Mouse (Mus musculus) liver, embryonic 13.5 days (tissue): Measurements from ENCODE around the gene Fahd1. TPM values are rescaled to one million over a fixed set of nuclear protein-coding genes. Genes with fewer than 3 reads are reported as not detected.

ENCODE experiments used
- ATAC-seq: fragments of 200-750 bp; cut with Nextera tagmentation; 2 replicates; pipeline ENCODE4 v1.8.0; 2017; ENCODE audit warnings: low read depth, mild to moderate bottlenecking, moderate number of reproducible peaks, moderate library complexity
- DNase-seq: peaks from one replicate; pipeline ENCODE4 v3.0.0; 2022
- H3K27ac ChIP-seq: fragments of 300-500 bp; sonication (generic); 2 replicates; pipeline ENCODE4 v1.5.1; 2015; ENCODE audit warnings: moderate library complexity, mild to moderate bottlenecking, inconsistent platforms
- H3K27me3 ChIP-seq: fragments of 300-500 bp; sonication (generic); 2 replicates; pipeline ENCODE4 v1.6.1; 2015; ENCODE audit warnings: mild to moderate bottlenecking, inconsistent platforms
- H3K36me3 ChIP-seq: fragments of 300-500 bp; sonication (generic); 2 replicates; pipeline ENCODE4 v1.6.1; 2015; ENCODE audit warnings: mild to moderate bottlenecking, inconsistent platforms
- H3K4me1 ChIP-seq: fragments of 300-500 bp; sonication (generic); replicated peaks from 2 replicates; pipeline ENCODE4 v1.6.1; 2015; ENCODE audit warnings: inconsistent platforms
- H3K4me2 ChIP-seq: fragments of 300-500 bp; sonication (generic); 2 replicates; pipeline ENCODE4 v1.6.1; 2015; ENCODE audit warnings: inconsistent platforms, mild to moderate bottlenecking, moderate library complexity
- H3K4me3 ChIP-seq: fragments of 300-500 bp; sonication (generic); replicated peaks from 2 replicates; pipeline ENCODE4 v1.5.1; 2015; ENCODE audit warnings: mild to moderate bottlenecking, inconsistent platforms
- H3K9ac ChIP-seq: fragments of 300-500 bp; sonication (generic); 2 replicates; pipeline ENCODE4 v1.6.1; 2015; ENCODE audit warnings: mild to moderate bottlenecking, inconsistent platforms
- H3K9me3 ChIP-seq: fragments of 300-500 bp; sonication (generic); replicated peaks from 2 replicates; pipeline ENCODE4 v1.6.1; 2016; ENCODE audit warnings: inconsistent platforms
- WGBS: fragments of 180-500 bp; shearing (Covaris S2); methylation state at CpG from one replicate; pipeline ENCODE4 v1.1.7; 2015; ENCODE audit not compliant: insufficient replicate concordance; 5-methylcytosine and 5-hydroxymethylcytosine counted together
- polyA plus RNA-seq: library from polyadenylated mRNA; unstranded; fragments of >200 nt; fragmentation: Nextera tagmentation; extraction: Ambion mirVana; gene quantifications from 2 replicates; pipeline ENCODE4 v1.2.1, GENCODE M21; 2015

The Fahd1 gene
- polyA plus RNA-seq, 1 experiment from 2014 or later, result 34.6 TPM

GRCm38 (mm10) chr17:24858967-24859366 is 8.8 kb upstream of the Fahd1 start:
- 42% methylated on average over 6 of the region's 6 CpGs for WGBS
- Histone ChIP-seq H3K4me3 (no peak overlapping the region), H3K9me3 (no peaks in the 10 kb centered on the region), H3K4me1 (peaks cover 67% of the 10 kb centered on the region), H3K4me2 (peak overlapping the region; percentile 42), H3K27me3 (no peaks in the 10 kb centered on the region), H3K27ac (peak overlapping the region; percentile 90), H3K36me3 (peaks cover 86% of the 10 kb centered on the region), H3K9ac (peak overlapping the region; percentile 59; the same call in 1 of the 2 replicates)
- DNase-seq (peak; percentile 77), ATAC-seq (peak; percentile 95)

GRCm38 (mm10) chr17:24857831-24858470 is 7.8 kb upstream of the Fahd1 start:
- H3K4me2 ChIP-seq, result peak overlapping the region; percentile 42
- H3K4me3 ChIP-seq, result no peak overlapping the region
- H3K4me1 ChIP-seq, result peaks cover 67% of the 10 kb centered on the region
- H3K9ac ChIP-seq, result peak overlapping the region; percentile 59
- peak overlapping the region; percentile 90 for H3K27ac ChIP-seq
- peaks cover 87% of the 10 kb centered on the region for H3K36me3 ChIP-seq
- H3K27me3 ChIP-seq, result no peaks in the 10 kb centered on the region
- H3K9me3 ChIP-seq, result no peaks in the 10 kb centered on the region
- DNase-seq (no peak), ATAC-seq (no peak)
- WGBS, result 73% methylated on average over 8 of the region's 8 CpGs

GRCm38 (mm10) chr17:24856589-24856988 is 6.4 kb upstream of the Fahd1 start:
- Histone ChIP-seq H3K4me3 (no peak overlapping the region), H3K4me2 (no peak overlapping the region), H3K36me3 (peaks cover 79% of the 10 kb centered on the region), H3K27ac (peak overlapping the region; percentile 90), H3K9me3 (no peaks in the 10 kb centered on the region), H3K27me3 (no peaks in the 10 kb centered on the region), H3K9ac (no peak overlapping the region), H3K4me1 (peaks cover 68% of the 10 kb centered on the region)
- WGBS, result 91% methylated on average over 13 of the region's 13 CpGs
- DNase-seq (no peak), ATAC-seq (no peak)

- 78% methylated on average over 3 of the region's 3 CpGs for WGBS
- peaks cover 68% of the 10 kb centered on the region for H3K4me1 ChIP-seq
- H3K4me2 ChIP-seq, result no peak overlapping the region
- no peaks in the 10 kb centered on the region for H3K27me3 ChIP-seq
- H3K36me3 ChIP-seq, result peaks cover 73% of the 10 kb centered on the region
- no peak overlapping the region for H3K4me3 ChIP-seq
- no peak for DNase-seq
- peak overlapping the region; percentile 90 for H3K27ac ChIP-seq
- H3K9ac ChIP-seq, result peak overlapping the region; percentile 31; the same call in 1 of the 2 replicates
- ATAC-seq, result no peak
- H3K9me3 ChIP-seq, result no peaks in the 10 kb centered on the region
These were observed 5.8 kb upstream of the Fahd1 start for GRCm38 (mm10) chr17:24855838-24856464.

- ATAC-seq (no peak), DNase-seq (no peak)
- peaks cover 46% of the 10 kb centered on the region for H3K4me1 ChIP-seq
- peak overlapping the region; percentile 84 for H3K27ac ChIP-seq
- H3K9ac ChIP-seq, result peak overlapping the region; percentile 90
- peak overlapping the region; percentile 90 for H3K4me2 ChIP-seq
- H3K36me3 ChIP-seq, result peaks cover 38% of the 10 kb centered on the region
- peak overlapping the region; percentile 91 for H3K4me3 ChIP-seq
- WGBS, result 76% methylated on average over 10 of the region's 10 CpGs
- H3K9me3 ChIP-seq, result no peaks in the 10 kb centered on the region
- H3K27me3 ChIP-seq, result no peaks in the 10 kb centered on the region
These were observed 1.4 kb upstream of the Fahd1 start for GRCm38 (mm10) chr17:24851381-24852125.

- Histone ChIP-seq H3K4me3 (peak overlapping the region; percentile 91), H3K4me2 (peak overlapping the region; percentile 90), H3K9me3 (no peaks in the 10 kb centered on the region), H3K36me3 (peaks cover 30% of the 10 kb centered on the region), H3K4me1 (peaks cover 43% of the 10 kb centered on the region), H3K27me3 (no peaks in the 10 kb centered on the region), H3K27ac (peak overlapping the region; percentile 84), H3K9ac (peak overlapping the region; percentile 90)
- under 1% methylated on average over 20 of the region's 20 CpGs for WGBS
- no peak for DNase-seq
- no peak for ATAC-seq
These were observed 586 bp upstream of the Fahd1 start for GRCm38 (mm10) chr17:24850773-24851127.

GRCm38 (mm10) chr17:24849733-24850064 is 465 bp downstream of the Fahd1 start:
- WGBS, result under 1% methylated on average over 21 of the region's 21 CpGs
- Histone ChIP-seq H3K9ac (peak overlapping the region; percentile 96), H3K27me3 (0 out of 2 replicates have a peak, but pooled peaks cover 4% of the 10 kb centered on the region), H3K27ac (peak overlapping the region; percentile 99), H3K9me3 (no peaks in the 10 kb centered on the region), H3K4me2 (peak overlapping the region; percentile 85), H3K36me3 (peaks cover 22% of the 10 kb centered on the region), H3K4me1 (peaks cover 40% of the 10 kb centered on the region), H3K4me3 (peak overlapping the region; percentile 91)
- DNase-seq, result no peak
- ATAC-seq, result peak; percentile 32

- Histone ChIP-seq H3K4me1 (peaks cover 43% of the 10 kb centered on the region), H3K27ac (peak overlapping the region; percentile 99), H3K36me3 (peaks cover 12% of the 10 kb centered on the region), H3K4me2 (peak overlapping the region; percentile 85), H3K9ac (peak overlapping the region; percentile 96), H3K9me3 (no peaks in the 10 kb centered on the region), H3K27me3 (0 out of 2 replicates have a peak, but pooled peaks cover 4% of the 10 kb centered on the region), H3K4me3 (peak overlapping the region; percentile 91)
- ATAC-seq, result peak; percentile 60
- DNase-seq, result peak; percentile 68
These were observed 1.5 kb downstream of the Fahd1 start for GRCm38 (mm10) chr17:24848600-24849031.

- ATAC-seq (no peak), DNase-seq (no peak)
- Histone ChIP-seq H3K9ac (peak overlapping the region; percentile 68), H3K36me3 (no peaks in the 10 kb centered on the region), H3K9me3 (no peaks in the 10 kb centered on the region), H3K27ac (peak overlapping the region; percentile 85), H3K27me3 (0 out of 2 replicates have a peak, but pooled peaks cover 4% of the 10 kb centered on the region), H3K4me1 (peaks cover 43% of the 10 kb centered on the region), H3K4me3 (peak overlapping the region; percentile 43), H3K4me2 (peak overlapping the region; percentile 63)
- 76% methylated on average over 1 of the region's 1 CpGs for WGBS
These were observed 2.8 kb downstream of the Fahd1 start for GRCm38 (mm10) chr17:24847386-24847785.

- Histone ChIP-seq H3K4me3 (no peak overlapping the region), H3K4me1 (peaks cover 29% of the 10 kb centered on the region), H3K36me3 (no peaks in the 10 kb centered on the region), H3K27ac (no peak overlapping the region; the same call in 1 of the 2 replicates), H3K4me2 (no peak overlapping the region), H3K27me3 (peaks cover 15% of the 10 kb centered on the region), H3K9me3 (no peaks in the 10 kb centered on the region), H3K9ac (no peak overlapping the region)
- ATAC-seq, result no peak
- WGBS, result 52% methylated on average over 9 of the region's 9 CpGs
- no peak for DNase-seq
These were observed 5.6 kb downstream of the Fahd1 start for GRCm38 (mm10) chr17:24844525-24844924.

GRCm38 (mm10) chr17:24842631-24843030 is 7.5 kb downstream of the Fahd1 start:
- Histone ChIP-seq H3K9me3 (no peaks in the 10 kb centered on the region), H3K27me3 (peaks cover 17% of the 10 kb centered on the region), H3K27ac (no peak overlapping the region), H3K9ac (no peak overlapping the region), H3K4me2 (no peak overlapping the region), H3K36me3 (no peaks in the 10 kb centered on the region), H3K4me1 (peaks cover 20% of the 10 kb centered on the region), H3K4me3 (no peak overlapping the region)
- 35% methylated on average over 2 of the region's 2 CpGs for WGBS
- DNase-seq (no peak), ATAC-seq (no peak)
